Mouse (Mus musculus): ENCODE results near the gene Tmco4. TPM values are rescaled to one million over a fixed set of nuclear protein-coding genes. Genes with fewer than 3 reads are reported as not detected.
A peak's percentile ranks its signal among the peaks of the same experiment; 100 is the strongest.

Tmco4 gene
- total RNA-seq, 2 experiments from 2014 or later, result 3.4 to 3.5 TPM

DNA sequence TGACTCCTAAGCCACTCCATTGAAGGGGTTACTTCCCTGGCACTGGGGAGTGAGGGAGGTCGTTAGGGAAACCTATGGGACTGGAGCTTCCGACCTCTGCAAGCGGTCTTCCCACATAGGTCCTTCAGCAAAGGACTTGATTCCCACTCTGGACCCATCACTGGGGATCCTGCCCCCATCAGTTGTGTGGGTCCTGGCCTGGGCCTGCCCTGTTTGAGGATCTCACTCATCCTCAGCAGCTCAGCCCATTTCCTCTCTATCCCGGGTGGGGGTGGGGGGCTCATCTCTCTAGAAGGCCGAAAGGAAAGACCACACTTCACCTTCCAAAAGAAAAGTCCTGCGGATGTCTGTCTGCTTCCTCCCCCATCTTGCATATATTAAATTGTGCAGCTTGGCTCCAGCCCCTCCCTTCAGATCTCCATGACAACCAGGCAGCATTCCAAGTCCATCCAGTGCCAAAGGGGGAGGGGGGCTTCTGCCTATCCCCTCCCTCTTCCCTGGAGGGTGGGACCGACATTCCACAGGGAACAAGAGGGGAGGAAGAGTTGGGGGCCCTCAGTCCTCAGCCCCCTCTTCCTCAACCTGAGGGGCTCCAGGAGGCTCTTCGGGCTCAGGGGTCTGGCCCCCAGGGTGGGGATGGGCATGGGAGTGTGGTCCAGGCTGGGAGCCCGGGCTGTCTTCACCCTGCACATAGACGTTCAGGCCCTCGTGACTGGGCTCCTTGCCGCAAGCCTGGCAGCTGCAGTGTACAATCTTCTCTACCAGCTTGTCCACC lies 110.3 kb downstream of the Tmco4 start:
- no peak for DNase-seq
- intact Hi-C loops (cut with DNase I; ENCODE audit: low total_unique reads), result loop anchor here (10.0 kb wide), 2 partner anchors 102 to 252 kb away; no protein-coding TSS in a partner anchor

DNA sequence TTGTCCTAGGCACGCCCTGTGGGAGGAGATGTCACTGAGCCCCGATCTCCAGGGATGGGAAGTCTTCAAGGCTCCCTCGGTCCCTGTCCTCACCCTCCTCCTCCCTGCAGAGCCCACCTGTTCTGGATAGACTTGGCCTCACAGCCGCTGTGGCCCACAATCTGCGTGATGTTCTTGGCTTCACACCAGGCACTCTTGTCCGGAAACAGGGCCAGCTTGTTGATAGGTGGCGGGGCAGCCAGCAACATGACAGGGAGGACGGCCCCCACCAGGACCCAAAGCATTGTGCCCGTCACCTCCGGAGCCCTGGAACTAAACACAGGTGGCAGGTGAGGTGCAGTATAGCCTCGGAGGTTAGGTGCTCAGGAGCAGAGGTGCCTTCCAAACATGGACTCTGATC lies 112.6 kb downstream of the Tmco4 start:
- no peak for DNase-seq
- intact Hi-C loops (cut with DNase I; ENCODE audit: low total_unique reads), result loop anchor here (5.0 to 10.0 kb wide), 3 partner anchors 99 to 249 kb away; no protein-coding TSS in a partner anchor

DNA sequence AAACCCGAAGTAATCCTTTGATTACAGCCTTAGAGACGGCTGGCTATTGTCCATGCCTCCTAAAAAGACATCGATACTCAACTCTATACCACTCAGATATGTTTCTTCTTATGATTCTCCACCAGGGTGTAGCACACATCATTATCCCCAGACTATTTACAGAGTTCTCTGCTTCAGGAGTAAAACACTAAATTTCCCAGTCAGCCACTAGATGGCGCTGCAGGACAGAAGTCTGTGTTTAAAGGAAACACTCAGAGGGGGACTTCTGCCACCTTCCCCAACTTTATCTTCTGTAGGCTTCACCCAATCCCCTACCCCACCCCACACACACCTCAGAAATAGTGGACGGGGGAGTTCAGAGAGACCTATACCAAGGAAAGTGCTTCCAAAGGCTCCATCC lies 113.3 kb downstream of the Tmco4 start:
- intact Hi-C loops (cut with DNase I; ENCODE audit: low total_unique reads), result loop anchor here (5.0 to 10.0 kb wide), 3 partner anchors 99 to 249 kb away; no protein-coding TSS in a partner anchor
- DNase-seq, result peak; percentile 78

DNA sequence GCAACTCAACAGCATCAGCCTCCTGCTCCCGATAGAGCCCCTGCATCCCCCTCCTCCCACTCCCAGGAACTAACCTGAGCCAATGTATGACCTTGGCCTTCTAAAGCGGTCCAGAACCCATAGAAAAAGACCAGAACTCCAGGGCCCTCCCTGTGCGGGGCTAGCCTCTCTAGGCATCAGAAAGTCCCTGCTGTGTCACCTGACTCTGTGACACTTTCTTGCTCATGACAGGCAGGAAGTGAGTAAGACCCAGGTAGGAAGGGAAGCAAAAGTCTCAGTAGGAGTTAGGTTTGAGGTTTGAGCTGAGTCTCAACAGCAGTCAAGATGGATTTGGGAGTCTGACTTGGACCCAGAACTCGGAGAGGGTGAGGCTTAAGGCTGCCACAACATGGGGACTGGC lies 114.3 kb downstream of the Tmco4 start:
- intact Hi-C loops (cut with DNase I; ENCODE audit: low total_unique reads), result loop anchor here (5.0 to 10.0 kb wide), 3 partner anchors 98 to 248 kb away; no protein-coding TSS in a partner anchor
- no peak for DNase-seq

DNA sequence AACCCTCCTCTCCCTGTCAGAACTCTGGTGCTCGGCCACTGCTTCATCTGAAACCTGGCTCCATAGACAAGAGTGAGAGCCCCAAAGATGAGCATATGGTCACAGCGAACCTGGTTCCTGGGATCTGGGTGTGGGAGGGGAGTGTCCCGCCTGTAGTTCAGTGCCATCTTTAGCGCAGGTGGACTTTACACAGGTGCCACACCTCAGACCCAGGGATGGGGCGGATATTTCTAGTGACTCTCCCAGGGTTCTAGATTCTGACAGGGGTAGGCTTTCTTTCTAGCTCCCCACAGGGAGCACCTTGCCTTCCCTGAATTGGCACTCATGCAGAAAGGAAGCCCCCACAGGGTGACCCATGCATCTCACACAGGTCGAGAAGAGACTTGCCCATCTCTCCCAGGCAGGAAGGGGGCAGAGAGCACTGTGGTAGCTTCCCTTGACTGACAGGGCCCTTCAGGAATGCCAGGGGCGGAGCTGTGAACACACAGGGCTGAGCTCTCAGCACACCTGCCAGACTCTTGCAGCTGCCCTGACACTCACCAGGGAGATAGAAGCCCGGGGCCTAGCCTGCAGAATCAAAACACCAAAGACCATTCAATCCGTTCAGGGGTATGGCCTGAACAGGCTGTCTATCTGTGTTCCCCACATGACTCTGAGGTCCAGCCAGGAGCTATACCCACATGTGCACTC lies 116.4 kb downstream of the Tmco4 start:
- intact Hi-C loops (cut with DNase I; ENCODE audit: low total_unique reads), result loop anchor here (5.0 to 10.0 kb wide), 3 partner anchors 96 to 246 kb away; no protein-coding TSS in a partner anchor
- DNase-seq, result no peak

DNA sequence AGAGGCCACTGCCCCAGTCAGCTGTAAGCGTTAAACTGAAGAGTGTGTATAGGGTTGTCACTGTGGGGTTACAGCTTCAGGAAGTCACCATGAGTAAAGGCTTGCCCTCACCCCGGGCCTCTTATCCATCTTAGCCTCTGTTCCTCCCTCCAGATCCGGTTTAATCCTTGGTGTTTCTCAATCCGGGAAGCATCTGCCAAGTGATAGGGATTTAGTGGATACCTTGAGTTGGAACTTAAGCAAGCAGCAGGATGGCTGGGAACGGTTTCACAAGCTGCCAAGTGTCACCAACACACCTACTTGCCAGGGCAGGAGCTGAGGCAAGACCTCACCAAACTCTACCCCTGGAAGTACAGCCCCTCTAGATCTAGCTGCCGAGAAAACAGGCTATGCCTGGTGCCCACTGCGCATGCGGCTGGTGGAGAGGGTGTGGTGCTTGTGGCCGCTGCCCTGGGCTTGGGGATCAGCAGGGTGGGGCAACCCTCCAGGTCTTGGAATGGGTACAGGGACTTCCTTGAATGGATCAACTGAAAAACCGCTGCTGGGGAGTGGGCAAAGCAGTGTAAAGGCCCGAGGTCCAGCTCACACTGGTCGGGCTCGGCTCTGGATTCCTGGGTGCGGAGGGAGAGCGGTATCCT lies 117.7 kb downstream of the Tmco4 start:
- DNase-seq, result no peak
- intact Hi-C loops (cut with DNase I; ENCODE audit: low total_unique reads), result no loop called here

DNA sequence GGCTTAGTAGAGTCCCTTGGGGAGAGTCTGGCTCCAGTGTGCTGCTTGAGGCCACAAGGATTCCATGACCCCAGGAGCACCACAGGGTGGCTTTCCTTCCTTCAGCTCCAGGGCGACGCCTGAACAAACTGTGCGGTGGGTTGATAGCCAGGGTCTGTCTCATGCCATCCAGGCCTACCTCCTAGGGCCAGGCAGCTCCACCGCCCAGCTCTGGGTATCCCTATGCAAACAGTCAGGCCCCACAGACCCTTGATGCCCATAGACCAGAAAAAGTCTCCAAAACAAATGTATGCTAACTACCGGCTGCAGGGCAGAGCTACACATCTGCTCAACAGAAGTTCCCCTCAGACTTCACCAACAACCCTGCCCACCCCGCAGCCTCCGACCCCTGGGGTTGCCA lies 118.4 kb downstream of the Tmco4 start:
- no peak for DNase-seq
- intact Hi-C loops (cut with DNase I; ENCODE audit: low total_unique reads), result no loop called here

DNA sequence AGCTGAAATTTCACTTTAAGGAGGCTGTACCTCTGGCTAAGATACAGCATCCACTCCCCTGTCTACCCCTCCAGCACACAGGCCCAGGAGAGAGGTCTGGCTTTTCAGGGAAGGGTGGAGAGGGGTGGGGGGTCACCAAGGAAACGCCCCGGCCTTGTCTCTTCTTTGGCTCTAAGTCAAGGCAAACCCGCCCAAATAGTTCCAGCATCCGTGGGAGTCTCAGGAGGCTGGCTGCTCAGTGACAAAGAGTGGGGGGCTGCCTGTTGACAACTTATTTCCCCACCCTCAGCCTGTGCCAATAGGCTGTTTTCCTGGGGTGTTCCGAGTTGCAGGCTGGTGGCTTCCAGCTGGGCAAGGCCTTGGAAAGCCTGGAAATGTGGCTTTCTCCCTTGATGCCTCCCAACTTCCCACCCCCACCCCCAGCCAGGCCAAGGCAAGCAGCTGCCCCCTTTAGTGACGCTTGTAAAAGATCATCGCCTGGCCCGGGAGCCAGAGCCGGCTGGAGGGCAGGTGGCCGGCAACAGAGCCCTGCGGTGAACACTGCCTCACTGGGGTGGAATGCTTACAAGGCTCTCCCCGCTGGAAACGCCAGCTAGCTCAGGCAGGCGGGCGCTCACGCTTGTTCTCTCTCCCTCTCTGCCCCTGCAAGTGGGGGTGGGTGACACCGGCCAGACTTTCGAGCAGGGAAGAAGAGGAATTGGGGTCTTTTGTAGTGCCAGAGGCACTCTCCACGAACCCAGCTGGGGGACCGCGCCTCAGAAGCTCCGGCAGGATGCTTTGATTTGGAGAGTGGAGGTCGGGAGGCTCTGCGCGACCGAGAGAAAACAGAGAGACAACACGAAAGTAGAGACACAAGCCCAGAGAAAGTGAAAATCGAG lies 119.0 kb downstream of the Tmco4 start:
- DNase-seq, result peak; percentile 74
- intact Hi-C loops (cut with DNase I; ENCODE audit: low total_unique reads), result no loop called here

DNA sequence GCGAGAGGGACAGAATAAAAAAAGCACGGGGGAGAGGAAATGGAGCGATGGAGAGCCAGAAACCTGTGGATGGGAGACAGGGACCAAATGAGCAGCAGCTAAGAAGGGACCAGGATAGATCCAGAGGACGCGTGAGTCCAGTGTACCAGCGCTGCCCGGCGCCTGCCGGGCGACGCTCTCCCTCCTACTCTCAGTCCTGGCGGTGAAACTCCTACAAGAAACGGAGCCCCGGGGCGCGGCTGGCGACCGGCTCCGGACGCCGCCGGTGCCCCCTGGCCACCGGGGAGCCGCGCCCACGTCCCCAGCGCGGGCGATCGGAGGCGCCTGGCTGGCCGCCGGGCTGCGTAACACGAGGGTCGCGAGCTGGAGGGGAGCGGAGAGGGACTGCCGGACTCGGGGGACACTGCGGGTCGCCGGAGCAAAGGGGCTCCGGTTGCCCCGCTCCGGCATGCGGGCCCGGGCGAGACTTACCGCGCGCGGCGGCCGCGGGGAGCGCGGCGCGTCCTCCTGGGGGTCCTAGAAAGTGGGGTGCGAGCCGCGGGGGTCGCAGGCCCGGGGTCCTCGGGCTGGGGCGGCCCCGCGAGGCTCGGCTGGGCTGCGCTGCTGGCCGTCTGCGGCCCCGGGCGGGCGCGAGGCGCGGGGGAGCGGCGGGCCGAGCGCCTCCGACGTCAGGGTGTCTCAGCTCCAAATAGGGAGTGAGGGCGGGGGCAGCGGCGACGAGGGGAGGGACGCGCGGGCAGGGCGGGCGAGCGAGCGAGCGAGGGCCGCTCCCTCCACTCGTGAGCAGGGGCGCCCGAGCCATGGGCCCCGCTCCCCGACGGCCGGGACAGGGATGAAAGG lies 119.9 kb downstream of the Tmco4 start, which contains the start of gene Nbl1:
Nbl1 (minus strand) TSS at position 638 of the 840 bp plus-strand sequence.
- intact Hi-C loops (cut with DNase I; ENCODE audit: low total_unique reads), result no loop called here
- DNase-seq, result peak; percentile 83

DNA sequence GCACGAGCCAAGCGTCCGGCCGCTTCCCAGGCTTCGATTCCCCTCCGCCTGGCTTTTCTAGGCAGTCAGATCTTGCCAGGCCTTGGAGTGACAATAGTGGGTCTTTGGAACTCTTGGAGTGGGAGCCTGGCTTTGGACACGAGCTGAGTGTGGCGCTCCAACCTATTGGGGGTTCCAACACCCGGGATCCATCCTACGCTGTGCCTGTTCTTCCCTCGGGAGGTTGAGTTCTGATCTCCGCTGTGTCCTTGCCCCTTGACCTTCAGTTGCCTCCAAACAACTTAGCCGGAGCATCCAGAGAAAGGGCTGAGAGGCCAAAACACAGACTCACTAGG lies 120.5 kb downstream of the Tmco4 start:
- intact Hi-C loops (cut with DNase I; ENCODE audit: low total_unique reads), result no loop called here

DNA sequence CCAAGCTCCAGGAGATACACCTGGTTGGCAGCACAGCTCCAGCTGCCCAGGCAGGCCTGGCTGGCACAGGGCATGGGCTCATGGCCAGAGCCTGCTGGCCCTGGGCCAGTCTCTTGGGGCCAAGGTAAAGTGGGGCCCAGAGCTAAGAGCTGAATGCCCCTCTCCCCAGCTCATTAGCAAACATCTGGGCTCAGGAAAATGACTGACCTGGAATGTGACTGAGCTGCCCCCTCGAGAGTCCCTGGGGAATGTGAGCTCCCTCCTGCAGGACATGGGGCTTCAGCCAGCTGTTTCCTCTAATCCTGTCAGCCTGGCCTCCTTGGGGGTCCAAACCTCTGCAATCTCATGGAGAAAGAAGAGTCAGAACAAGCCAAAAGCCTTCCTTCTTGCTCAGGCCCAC lies 122.7 kb downstream of the Tmco4 start:
- intact Hi-C loops (cut with DNase I; ENCODE audit: low total_unique reads), result no loop called here
- no peak for DNase-seq

More for the DNA sequence above, 120.5 kb downstream of the Tmco4 start:
- no peak for DNase-seq

DNA sequence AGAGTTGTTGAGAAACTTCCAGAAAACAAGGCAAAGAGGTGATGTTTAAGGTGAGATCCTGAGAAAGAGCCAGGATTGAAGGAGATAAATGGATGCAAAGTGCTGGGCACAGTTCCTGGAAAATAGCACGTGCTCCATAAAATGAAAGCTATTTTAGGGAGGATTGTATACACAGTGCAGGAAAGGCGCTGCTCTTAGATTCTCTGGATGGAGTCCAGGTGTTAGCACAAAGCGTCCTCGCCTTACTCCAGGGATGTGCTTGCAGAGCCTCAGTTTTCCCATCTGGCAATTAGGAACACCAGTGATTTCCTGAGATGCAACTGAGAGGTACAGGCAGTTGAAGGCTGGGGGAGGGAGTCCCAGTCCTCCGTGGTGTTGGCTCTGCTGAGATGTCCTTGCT lies 123.5 kb downstream of the Tmco4 start:
- no peak for DNase-seq
- intact Hi-C loops (cut with DNase I; ENCODE audit: low total_unique reads), result no loop called here

DNA sequence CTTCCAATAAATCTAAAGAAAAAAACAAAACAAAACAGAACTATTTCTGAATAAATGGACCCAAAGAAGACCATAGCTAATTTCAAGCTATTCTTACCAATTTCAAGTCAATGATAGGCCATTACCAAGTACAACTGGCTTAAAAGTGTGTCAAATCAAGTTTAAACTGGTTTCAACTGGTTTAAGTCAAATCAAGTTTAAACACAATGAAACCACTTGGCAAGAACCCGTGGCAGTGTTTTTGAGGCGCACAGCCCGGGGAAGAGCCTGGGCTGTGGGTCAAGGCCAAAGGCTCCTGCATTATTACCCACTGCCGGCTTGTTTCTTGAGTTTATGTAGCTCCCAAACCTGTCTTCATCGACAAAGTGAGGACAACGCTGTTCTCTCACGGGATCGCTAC lies 127.6 kb downstream of the Tmco4 start:
- intact Hi-C loops (cut with DNase I; ENCODE audit: low total_unique reads), result no loop called here
- DNase-seq, result no peak

DNA sequence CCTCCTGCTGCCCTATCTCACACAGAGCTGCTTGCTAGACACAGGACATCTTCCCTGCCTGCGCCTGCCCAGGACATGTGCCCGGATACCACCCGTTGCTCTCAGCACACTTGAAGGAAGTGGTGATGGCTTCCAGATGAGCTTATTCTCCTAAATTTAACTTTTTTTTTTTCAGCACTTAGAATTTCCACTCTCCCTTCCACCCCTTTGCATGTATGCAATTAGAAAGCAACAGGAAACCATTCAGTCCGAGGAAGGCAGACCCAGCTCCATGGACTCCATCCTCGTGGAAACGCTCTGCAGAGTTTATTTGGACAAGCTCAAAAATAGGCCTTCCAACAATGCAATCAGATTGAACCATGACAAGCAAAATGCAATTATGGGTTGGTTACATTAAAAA lies 128.9 kb downstream of the Tmco4 start:
- no peak for DNase-seq
- intact Hi-C loops (cut with DNase I; ENCODE audit: low total_unique reads), result no loop called here

DNA sequence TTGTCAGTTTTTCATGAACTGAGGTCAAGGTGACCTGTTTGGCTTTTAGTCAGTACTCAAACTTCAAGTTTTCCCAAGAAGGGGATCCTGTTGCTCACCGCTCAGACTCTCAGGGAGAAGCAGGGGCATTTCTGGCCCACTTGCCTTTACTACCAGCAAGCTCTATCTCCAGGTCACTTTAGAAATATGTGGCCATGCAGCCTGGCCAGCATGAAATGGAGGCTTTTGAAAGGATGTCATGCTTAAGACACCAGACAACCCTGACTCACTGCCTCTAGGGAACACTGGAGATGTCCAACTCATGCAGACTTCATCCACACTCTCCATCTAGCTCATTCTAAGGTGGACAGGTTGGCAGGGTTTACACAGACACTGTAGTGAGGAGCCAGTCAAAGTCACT lies 132.8 kb downstream of the Tmco4 start:
- intact Hi-C loops (cut with DNase I; ENCODE audit: low total_unique reads), result no loop called here
- no peak for DNase-seq
